Mouse (Mus musculus): ENCODE measurements around the gene Zfp28. TPM values are rescaled to one million over a fixed set of nuclear protein-coding genes. Genes with fewer than 3 reads are reported as not detected.
A peak's percentile ranks its signal among the peaks of the same experiment; 100 is the strongest.
"Not testable (repeated sequence)": the region's sequence is repeated elsewhere in the genome, so short reads cannot be mapped to it uniquely, and the experiment has no call there.

The Zfp28 gene
- polyA plus RNA-seq, 1 experiment from 2014 or later, result 14.8 TPM

DNA sequence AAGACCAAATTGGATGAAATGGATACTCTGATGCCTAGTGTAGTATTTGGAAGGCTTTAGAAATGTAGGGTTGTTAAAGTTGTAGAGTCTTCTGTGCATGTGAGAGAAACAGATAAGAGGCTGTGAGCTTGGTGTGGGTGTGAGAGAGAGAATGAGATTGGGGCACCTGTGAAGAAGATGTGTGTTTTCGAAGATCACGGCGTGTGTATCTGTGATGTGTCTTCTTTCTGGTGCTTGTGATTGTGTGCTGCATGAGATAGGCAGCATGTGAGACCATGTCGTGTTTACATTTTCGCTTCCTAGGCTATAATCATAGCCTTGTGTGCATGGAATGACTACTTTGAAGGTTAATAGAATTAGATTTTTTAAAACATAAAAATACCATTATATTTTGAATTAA, 15.9 kb upstream of the Zfp28 start:
- H3K27ac ChIP-seq (replicated peaks), result no peak overlapping the region
- no peaks in the 10 kb centered on the region for H3K27me3 ChIP-seq
- WGBS, result 91% methylated on average over 5 of the region's 5 CpGs
- no peak overlapping the region for H3K4me2 ChIP-seq (replicated peaks)
- no peak for ATAC-seq (ENCODE audit: low FRiP score, low read depth)
- H3K4me1 ChIP-seq, result peaks cover 10% of the 10 kb centered on the region
- no peak overlapping the region for H3K9ac ChIP-seq (replicated peaks)
- H3K36me3 ChIP-seq, result no peaks in the 10 kb centered on the region
- no peak overlapping the region for H3K4me3 ChIP-seq
- no peaks in the 10 kb centered on the region for H3K9me3 ChIP-seq

DNA sequence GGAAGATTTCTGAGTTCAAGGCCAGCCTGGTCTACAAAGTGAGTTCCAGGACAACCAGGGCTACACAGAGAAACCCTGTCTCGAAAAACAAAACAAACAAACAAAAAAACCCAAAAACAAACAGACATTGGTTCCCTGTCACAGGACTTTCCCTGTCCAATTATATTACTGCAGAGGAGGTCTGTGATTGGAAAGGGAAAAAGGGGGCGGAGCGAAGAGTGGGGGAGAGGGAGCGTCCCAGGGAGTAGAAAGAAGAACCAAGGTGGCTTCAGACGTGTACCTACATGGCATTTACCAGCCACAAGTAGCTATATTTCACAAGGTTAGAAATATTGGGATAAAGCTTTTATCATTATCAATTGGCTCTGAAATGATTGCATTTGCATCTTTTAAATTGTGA, 14.9 kb upstream of the Zfp28 start:
- H3K4me3 ChIP-seq; H3K4me2 ChIP-seq (replicated peaks); H3K27me3 ChIP-seq; H3K9me3 ChIP-seq; H3K9ac ChIP-seq (replicated peaks); H3K27ac ChIP-seq (replicated peaks); H3K36me3 ChIP-seq; H3K4me1 ChIP-seq; ATAC-seq (ENCODE audit: low FRiP score, low read depth): not testable (repeated sequence)
- 89% methylated on average over 5 of the region's 5 CpGs for WGBS

GRCm38 (mm10) chr7:6369460-6369859, 13.6 kb upstream of the Zfp28 start:
- Histone ChIP-seq H3K9me3 (no peaks in the 10 kb centered on the region), H3K9ac (replicated peaks) (no peak overlapping the region), H3K27ac (replicated peaks) (no peak overlapping the region), H3K4me3 (no peak overlapping the region), H3K4me1 (no peaks in the 10 kb centered on the region), H3K27me3 (no peaks in the 10 kb centered on the region), H3K36me3 (no peaks in the 10 kb centered on the region), H3K4me2 (replicated peaks) (no peak overlapping the region)
- WGBS, result 86% methylated on average over 3 of the region's 3 CpGs
- no peak for ATAC-seq (ENCODE audit: low FRiP score, low read depth)

- Histone ChIP-seq H3K4me3 (no peak overlapping the region), H3K4me1 (no peaks in the 10 kb centered on the region), H3K27ac (replicated peaks) (no peak overlapping the region), H3K36me3 (0 out of 2 replicates have a peak, but pooled peaks cover 3% of the 10 kb centered on the region), H3K9ac (replicated peaks) (no peak overlapping the region), H3K9me3 (no peaks in the 10 kb centered on the region), H3K27me3 (no peaks in the 10 kb centered on the region), H3K4me2 (replicated peaks) (no peak overlapping the region)
- WGBS, result 90% methylated on average over 3 of the region's 3 CpGs
- ATAC-seq (ENCODE audit: low FRiP score, low read depth), result no peak
Measured at GRCm38 (mm10) chr7:6372993-6373392, 10.1 kb upstream of the Zfp28 start.

DNA sequence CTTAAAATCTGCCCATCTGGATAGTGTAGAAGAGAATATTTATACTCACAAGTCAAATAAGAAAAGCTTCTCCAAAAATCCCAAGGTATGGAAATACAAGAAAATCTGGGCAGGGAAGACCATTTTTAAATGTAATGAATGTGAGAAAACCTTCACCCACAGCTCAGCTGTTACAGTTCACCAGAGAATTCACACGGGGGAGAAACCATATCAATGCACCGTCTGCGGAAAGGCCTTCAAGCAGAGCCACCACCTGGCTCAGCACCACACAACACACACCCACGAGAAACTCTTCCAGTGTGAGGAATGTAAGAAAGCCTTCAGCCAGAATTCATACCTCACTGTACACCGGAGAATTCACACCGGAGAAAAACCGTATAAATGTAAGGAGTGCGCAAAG, 4.7 kb upstream of the Zfp28 start:
- ATAC-seq (ENCODE audit: low FRiP score, low read depth), result no peak
- Histone ChIP-seq H3K4me3 (no peak overlapping the region), H3K9me3 (no peaks in the 10 kb centered on the region), H3K36me3 (0 out of 2 replicates have a peak, but pooled peaks cover 3% of the 10 kb centered on the region), H3K27me3 (no peaks in the 10 kb centered on the region), H3K4me1 (peaks cover 7% of the 10 kb centered on the region), H3K27ac (replicated peaks) (no peak overlapping the region), H3K4me2 (replicated peaks) (no peak overlapping the region), H3K9ac (replicated peaks) (no peak overlapping the region)
- WGBS, result 87% methylated on average over 8 of the region's 8 CpGs

- no peaks in the 10 kb centered on the region for H3K27me3 ChIP-seq
- 82% methylated on average over 2 of the region's 2 CpGs for WGBS
- H3K36me3 ChIP-seq, result no peaks in the 10 kb centered on the region
- peaks cover 18% of the 10 kb centered on the region for H3K4me1 ChIP-seq
- H3K4me2 ChIP-seq (replicated peaks), result no peak overlapping the region
- H3K9me3 ChIP-seq, result no peaks in the 10 kb centered on the region
- H3K9ac ChIP-seq (replicated peaks), result no peak overlapping the region
- no peak overlapping the region for H3K4me3 ChIP-seq
- ATAC-seq (ENCODE audit: low FRiP score, low read depth), result no peak
- H3K27ac ChIP-seq (replicated peaks), result no peak overlapping the region
Measured at GRCm38 (mm10) chr7:6381431-6381830, 1.7 kb upstream of the Zfp28 start.

- peak overlapping the region; percentile 69; the same call in 1 of the 2 replicates for H3K9ac ChIP-seq (replicated peaks)
- no peaks in the 10 kb centered on the region for H3K9me3 ChIP-seq
- peak overlapping the region; percentile 77 for H3K4me2 ChIP-seq (replicated peaks)
- peaks cover 18% of the 10 kb centered on the region for H3K4me1 ChIP-seq
- ATAC-seq (ENCODE audit: low FRiP score, low read depth), result no peak
- H3K27ac ChIP-seq (replicated peaks), result no peak overlapping the region
- 79% methylated on average over 8 of the region's 8 CpGs for WGBS
- no peaks in the 10 kb centered on the region for H3K27me3 ChIP-seq
- peak overlapping the region; percentile 71 for H3K4me3 ChIP-seq
- H3K36me3 ChIP-seq, result peaks cover 4% of the 10 kb centered on the region
Measured at GRCm38 (mm10) chr7:6384011-6384410, 916 bp downstream of the Zfp28 start.

DNA sequence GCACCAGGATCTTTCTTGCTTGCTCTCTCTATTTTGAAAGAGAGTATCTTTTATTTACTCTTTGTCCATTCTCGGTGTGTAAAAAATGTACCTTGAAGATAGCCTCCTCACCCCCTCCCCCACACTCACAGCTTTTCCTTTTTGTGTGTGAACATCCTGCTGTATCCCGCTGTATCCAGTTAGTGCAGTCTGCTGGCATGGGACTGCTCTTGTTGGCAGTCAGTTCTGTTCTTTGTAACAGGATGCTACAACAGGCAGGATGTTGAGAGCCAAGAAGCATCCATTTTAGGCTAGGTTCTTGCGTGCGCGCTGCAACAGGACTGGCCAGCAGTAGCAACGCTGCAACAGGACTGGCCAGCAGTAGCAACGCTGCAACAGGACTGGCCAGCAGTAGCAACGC, 3.9 kb downstream of the Zfp28 start:
- H3K9me3 ChIP-seq, result no peaks in the 10 kb centered on the region
- no peak for ATAC-seq (ENCODE audit: low FRiP score, low read depth)
- no peak overlapping the region for H3K27ac ChIP-seq (replicated peaks)
- no peak overlapping the region for H3K4me2 ChIP-seq (replicated peaks)
- H3K4me3 ChIP-seq, result no peak overlapping the region
- no peaks in the 10 kb centered on the region for H3K27me3 ChIP-seq
- WGBS, result 97% methylated on average over 8 of the region's 8 CpGs
- no peak overlapping the region for H3K9ac ChIP-seq (replicated peaks)
- peaks cover 18% of the 10 kb centered on the region for H3K4me1 ChIP-seq
- H3K36me3 ChIP-seq, result peaks cover 33% of the 10 kb centered on the region

GRCm38 (mm10) chr7:6388971-6389370, 5.9 kb downstream of the Zfp28 start:
- Histone ChIP-seq H3K4me2 (replicated peaks) (no peak overlapping the region), H3K36me3 (peaks cover 52% of the 10 kb centered on the region), H3K4me1 (peaks cover 6% of the 10 kb centered on the region), H3K27ac (replicated peaks) (no peak overlapping the region), H3K9me3 (no peaks in the 10 kb centered on the region), H3K4me3 (no peak overlapping the region), H3K9ac (replicated peaks) (no peak overlapping the region), H3K27me3 (no peaks in the 10 kb centered on the region)
- WGBS, result 85% methylated on average over 5 of the region's 5 CpGs
- ATAC-seq (ENCODE audit: low FRiP score, low read depth), result no peak

- Histone ChIP-seq H3K4me2 (replicated peaks) (no peak overlapping the region), H3K4me1 (0 out of 2 replicates have a peak, but pooled peaks cover 1% of the 10 kb centered on the region), H3K9me3 (no peaks in the 10 kb centered on the region), H3K27ac (replicated peaks) (no peak overlapping the region), H3K36me3 (peaks cover 57% of the 10 kb centered on the region), H3K4me3 (no peak overlapping the region), H3K27me3 (no peaks in the 10 kb centered on the region), H3K9ac (replicated peaks) (no peak overlapping the region)
- no peak for ATAC-seq (ENCODE audit: low FRiP score, low read depth)
- WGBS, result 73% methylated on average over 5 of the region's 5 CpGs
Measured at GRCm38 (mm10) chr7:6389449-6389848, 6.4 kb downstream of the Zfp28 start.

- Histone ChIP-seq H3K4me1 (no peaks in the 10 kb centered on the region), H3K4me3 (peak within 1 kb of the TSS; percentile 49), H3K27ac (replicated peaks) (no peak within 1 kb of the TSS; the same call in 1 of the 2 replicates), H3K9me3 (no peaks in the 10 kb centered on the region), H3K4me2 (replicated peaks) (peak within 1 kb of the TSS; percentile 68), H3K36me3 (peaks cover 30% of the 10 kb centered on the region), H3K27me3 (no peaks in the 10 kb centered on the region), H3K9ac (replicated peaks) (peak within 1 kb of the TSS; percentile 54)
- peak; percentile 90 for ATAC-seq (ENCODE audit: low FRiP score, low read depth)
- 28% methylated on average over 25 of the region's 25 CpGs for WGBS
Measured at GRCm38 (mm10) chr7:6397996-6398975, 15.2 kb downstream of the Zfp28 start, which contains the start of gene Smim17. Gene Smim17 (plus strand): TSS chr7:6398715.

- Histone ChIP-seq H3K4me3 (no peak within 1 kb of the TSS), H3K4me2 (replicated peaks) (no peak within 1 kb of the TSS), H3K27me3 (peaks cover 2% of the 10 kb centered on the region; the same call in 1 of the 2 replicates), H3K4me1 (peaks cover under 1% of the 10 kb centered on the region; the same call in 1 of the 2 replicates), H3K27ac (replicated peaks) (no peak within 1 kb of the TSS), H3K9ac (replicated peaks) (no peak within 1 kb of the TSS), H3K9me3 (no peaks in the 10 kb centered on the region), H3K36me3 (no peaks in the 10 kb centered on the region)
- WGBS, result 2% methylated on average over 17 of the region's 17 CpGs
- peak; percentile 80 for ATAC-seq (ENCODE audit: low FRiP score, low read depth)
Measured at GRCm38 (mm10) chr7:6410043-6410442, 26.9 kb downstream of the Zfp28 start, which contains the start of gene Gm20715. Gene Gm20715 (plus strand): TSS chr7:6410277.

Measured in midbrain, embryonic 12.5 days (tissue).